In the genomic region with DNA sequence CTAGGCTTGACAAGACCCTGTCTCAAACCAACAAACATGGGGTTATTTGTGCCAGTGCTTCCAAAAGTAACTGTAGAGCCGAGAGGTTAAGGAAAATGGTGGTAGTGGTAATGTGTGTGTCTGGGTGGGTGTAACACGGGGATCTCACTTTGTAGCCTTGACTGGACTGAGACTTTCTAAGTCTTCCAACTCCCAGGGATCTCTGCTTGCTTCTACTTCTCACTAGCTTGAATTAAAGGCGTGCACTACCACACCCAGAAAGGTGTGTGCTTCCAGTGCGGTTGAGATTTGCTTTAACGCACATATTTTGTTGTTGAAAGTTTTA, we compare ENCODE assay signal across 8 mouse cellular contexts. TPM values are rescaled to one million over a fixed set of nuclear protein-coding genes. Genes with fewer than 3 reads are reported as not detected.
DNase-seq lines count a peak whose midpoint lies in the region; ATAC-seq and TF ChIP-seq lines count a peak whose summit lies in the region.

No protein-coding gene starts in this region.

- WGBS in heart, embryonic 16.5 days: 7% methylated on average over 5 of the region's 5 CpGs
- 16% methylated on average over 5 of the region's 5 CpGs for WGBS in hindbrain, embryonic 15.5 days
- WGBS in midbrain, embryonic 12.5 days: 17% methylated on average over 5 of the region's 5 CpGs

- no peaks in the 10 kb centered on the region for H3K9me3 ChIP-seq in heart, embryonic 16.5 days (replicated peaks; ENCODE audit: control insufficient read depth, low read length)
- H3K9me3 ChIP-seq in hindbrain, embryonic 15.5 days: no peaks in the 10 kb centered on the region
- no peaks in the 10 kb centered on the region for H3K9me3 ChIP-seq in midbrain, embryonic 12.5 days

- H3K27me3 ChIP-seq in heart, embryonic 16.5 days (ENCODE audit: control insufficient read depth, insufficient read depth, low read length): no peaks in the 10 kb centered on the region
- no peaks in the 10 kb centered on the region for H3K27me3 ChIP-seq in hindbrain, embryonic 15.5 days
- no peaks in the 10 kb centered on the region for H3K27me3 ChIP-seq in midbrain, embryonic 12.5 days

- H3K4me2 ChIP-seq in heart, embryonic 16.5 days (ENCODE audit: low read depth, low read length): peak overlapping the region; percentile 86
- peak overlapping the region; percentile 65 for H3K4me2 ChIP-seq in hindbrain, embryonic 15.5 days
- peak overlapping the region; percentile 60 for H3K4me2 ChIP-seq in midbrain, embryonic 12.5 days (replicated peaks)

- TF ChIP-seq POLR2A in bone marrow macrophage, adult 2 months (IDR thresholded peaks at IDR 0.05; ENCODE audit: borderline replicate concordance, low read depth, low read length): no peak

- peaks cover 10% of the 10 kb centered on the region for H3K4me1 ChIP-seq in heart, embryonic 16.5 days (ENCODE audit: control insufficient read depth, insufficient read depth, low read length)
- H3K4me1 ChIP-seq in bone marrow macrophage, adult 2 months (ENCODE audit: control insufficient read depth, insufficient read depth, low read length): peaks cover 8% of the 10 kb centered on the region
- H3K4me1 ChIP-seq in hindbrain, embryonic 15.5 days (replicated peaks): peaks cover 15% of the 10 kb centered on the region
- H3K4me1 ChIP-seq in midbrain, embryonic 12.5 days: peaks cover 5% of the 10 kb centered on the region

- intact Hi-C loops in heart, postnatal 14 days (cut with DNase I): no loop called here
- intact Hi-C loops in left cerebral cortex, postnatal 14 days (cut with DNase I): loop anchor here (5.0 kb wide), 1 partner anchor 106 kb away; a partner anchor contains a TSS

- H3K27ac ChIP-seq in heart, embryonic 16.5 days (ENCODE audit: low read length): peak overlapping the region; percentile 98
- H3K27ac ChIP-seq in bone marrow macrophage, adult 2 months (ENCODE audit: insufficient read depth, low read depth, low read length): peak overlapping the region; percentile 80
- peak overlapping the region; percentile 95 for H3K27ac ChIP-seq in hindbrain, embryonic 15.5 days (replicated peaks)
- H3K27ac ChIP-seq in midbrain, embryonic 12.5 days (replicated peaks): peak overlapping the region; percentile 30

- H3K9ac ChIP-seq in heart, embryonic 16.5 days (ENCODE audit: low read length): peak overlapping the region; percentile 99
- H3K9ac ChIP-seq in hindbrain, embryonic 15.5 days: peak overlapping the region; percentile 87
- peak overlapping the region; percentile 56; the same call in 1 of the 2 replicates for H3K9ac ChIP-seq in midbrain, embryonic 12.5 days (replicated peaks)

- peak overlapping the region; percentile 98 for H3K4me3 ChIP-seq in heart, embryonic 16.5 days (ENCODE audit: low read length)
- H3K4me3 ChIP-seq in bone marrow macrophage, adult 2 months (ENCODE audit: insufficient read depth, low read length): peak overlapping the region; percentile 87
- peak overlapping the region; percentile 74 for H3K4me3 ChIP-seq in hindbrain, embryonic 15.5 days
- peak overlapping the region; percentile 88 for H3K4me3 ChIP-seq in midbrain, embryonic 12.5 days

- TF ChIP-seq CTCF in bone marrow macrophage, adult 2 months (IDR thresholded peaks at IDR 0.05; ENCODE audit: low read depth, low read length): no peak

- DNase-seq in heart, postnatal 14 days: no peak
- no peak for DNase-seq in left cerebral cortex, postnatal 14 days (ENCODE audit: low spot score in 2 of 2)
- DNase-seq in adrenal gland, adult 2 months: no peak
- DNase-seq in urinary bladder, postnatal 25 days (ENCODE audit: low spot score): no peak

- H3K36me3 ChIP-seq in heart, embryonic 16.5 days (ENCODE audit: control insufficient read depth, insufficient read depth): no peaks in the 10 kb centered on the region; the same call in 1 of the 2 replicates
- H3K36me3 ChIP-seq in hindbrain, embryonic 15.5 days: no peaks in the 10 kb centered on the region
- no peaks in the 10 kb centered on the region for H3K36me3 ChIP-seq in midbrain, embryonic 12.5 days

- peak; percentile 2; the same call in 1 of the 2 replicates for ATAC-seq in heart, embryonic 16.5 days (replicated peaks; ENCODE audit: extremely low read depth, insufficient read depth, low FRiP score)
- peak; percentile 55; the same call in 1 of the 2 replicates for ATAC-seq in hindbrain, embryonic 15.5 days (ENCODE audit: low FRiP score, low read depth)
- peak; percentile 32 for ATAC-seq in midbrain, embryonic 12.5 days (ENCODE audit: low FRiP score, low read depth)

RNA-seq across cellular contexts. Expression of a gene that starts 0.3 kb away (rescaled TPM):
- 15.5 and 16.7 TPM in 2 replicates for polyA plus RNA-seq in heart, embryonic 16.5 days (2015; fragmentation: Nextera tagmentation; extraction: Ambion mirVana)
- 1 to 10 TPM; 6.9 to 8.2 TPM for total RNA-seq in heart, postnatal 14 days (2021)
- polyA plus RNA-seq in bone marrow macrophage, adult 2 months (2012; ENCODE audit: insufficient read depth, insufficient read length, missing spikeins): 7.0 and 8.4 TPM in 2 replicates
- polyA plus RNA-seq in hindbrain, embryonic 15.5 days (2015; fragmentation: Nextera tagmentation; extraction: Ambion mirVana): 25.1 and 25.9 TPM in 2 replicates
- polyA plus RNA-seq in midbrain, embryonic 12.5 days (2016; fragmentation: Nextera tagmentation; extraction: Ambion mirVana): 24.3 and 25.5 TPM in 2 replicates
- total RNA-seq in left cerebral cortex, postnatal 14 days (2021): 10 to 100 TPM; 19.9 to 20.3 TPM
- total RNA-seq in adrenal gland, adult 2 months (2021): 1 to 10 TPM; 6.1 to 9.8 TPM
- 5.3 and 5.6 TPM in 2 replicates for polyA plus RNA-seq in adrenal gland, adult 2 months (2012; rRNA removed)

RNA-seq across cellular contexts. Expression of a gene that starts 12.7 kb away (rescaled TPM):
- 1.2 TPM in 2 replicates for polyA plus RNA-seq in heart, embryonic 16.5 days (2015; fragmentation: Nextera tagmentation; extraction: Ambion mirVana)
- total RNA-seq in heart, postnatal 14 days (2021): 10 to 100 TPM; 11.7 to 12.4 TPM
- 0.24 and 0.43 TPM in 2 replicates for polyA plus RNA-seq in bone marrow macrophage, adult 2 months (2012; ENCODE audit: insufficient read depth, insufficient read length, missing spikeins)
- polyA plus RNA-seq in hindbrain, embryonic 15.5 days (2015; fragmentation: Nextera tagmentation; extraction: Ambion mirVana): 0.91 and 1.2 TPM in 2 replicates
- 0.41 and 0.46 TPM in 2 replicates for polyA plus RNA-seq in midbrain, embryonic 12.5 days (2016; fragmentation: Nextera tagmentation; extraction: Ambion mirVana)
- 1 to 10 TPM; 3.2 to 5.4 TPM for total RNA-seq in left cerebral cortex, postnatal 14 days (2021)
- total RNA-seq in adrenal gland, adult 2 months (2021): 10 to 100 TPM; 64.5 to 82.1 TPM
- polyA plus RNA-seq in adrenal gland, adult 2 months (2012; rRNA removed): 89.4 and 93.5 TPM in 2 replicates

RNA-seq across cellular contexts. Expression of a gene that starts 47.9 kb away (rescaled TPM):
- 0.17 and 2.1 TPM in 2 replicates for polyA plus RNA-seq in heart, embryonic 16.5 days (2015; fragmentation: Nextera tagmentation; extraction: Ambion mirVana)
- not detected for total RNA-seq in heart, postnatal 14 days (2021)
- polyA plus RNA-seq in bone marrow macrophage, adult 2 months (2012; ENCODE audit: insufficient read depth, insufficient read length, missing spikeins): not detected in 2 replicates
- 1.00 and 1.9 TPM in 2 replicates for polyA plus RNA-seq in hindbrain, embryonic 15.5 days (2015; fragmentation: Nextera tagmentation; extraction: Ambion mirVana)
- polyA plus RNA-seq in midbrain, embryonic 12.5 days (2016; fragmentation: Nextera tagmentation; extraction: Ambion mirVana): not detected in 2 replicates
- not detected for total RNA-seq in left cerebral cortex, postnatal 14 days (2021)
- total RNA-seq in adrenal gland, adult 2 months (2021): under 1 TPM in 1 of 2 experiments, not detected in 1; 0.90 TPM
- 0.51 and 0.67 TPM in 2 replicates for polyA plus RNA-seq in adrenal gland, adult 2 months (2012; rRNA removed)

Comparison
In these comparisons a context has a peak if more than half of its experiments do, and no peak if none do; other contexts are left out.
1. ATAC-seq: peak in every context shown above with its lines; median percentile 55 in hindbrain, embryonic 15.5 days; 32 in midbrain, embryonic 12.5 days; 2 in heart, embryonic 16.5 days.
2. H3K27ac ChIP-seq: peak in every context shown above with its lines; median percentile 98 in heart, embryonic 16.5 days; 95 in hindbrain, embryonic 15.5 days; 80 in bone marrow macrophage, adult 2 months; 30 in midbrain, embryonic 12.5 days.
3. RNA of a gene that starts 12.7 kb away (polyA plus RNA-seq): 89.4 to 93.5 TPM in adrenal gland, adult 2 months; 1.2 TPM in heart, embryonic 16.5 days, 0.91 to 1.2 TPM in hindbrain, embryonic 15.5 days, 0.24 to 0.43 TPM in bone marrow macrophage, adult 2 months and 0.41 to 0.46 TPM in midbrain, embryonic 12.5 days; every median in the first group is over 10 times any median in the second.
4. Peak in every context shown above with its lines, with median percentiles within 50 percentile points of each other: H3K4me2 ChIP-seq, H3K4me3 ChIP-seq and H3K9ac ChIP-seq.